Mouse (Mus musculus) myocyte (in vitro differentiated cells): Measurements from ENCODE around the gene Kcng3. TPM values are rescaled to one million over a fixed set of nuclear protein-coding genes. Genes with fewer than 3 reads are reported as not detected.

Experiments
- H3K27me3 ChIP-seq: one replicate; pipeline ENCODE4 v1.6.1; 2011; ENCODE audit not compliant: control insufficient read depth, insufficient read depth, insufficient read length
- H3K36me3 ChIP-seq: one replicate; pipeline ENCODE4 v1.6.1; 2011; ENCODE audit not compliant: control insufficient read depth, insufficient read depth
- H3K4me2 ChIP-seq: one replicate; pipeline ENCODE4 v1.6.1; 2011; ENCODE audit warnings: low read depth, control low read depth
- H3K4me3 ChIP-seq: one replicate; pipeline ENCODE4 v1.5.1; 2011; ENCODE audit warnings: mild to moderate bottlenecking, control low read depth, moderate library complexity
- H3K79me2 ChIP-seq: one replicate; pipeline ENCODE4 v1.6.1; 2011; ENCODE audit not compliant: control insufficient read depth, insufficient read depth
- H3ac ChIP-seq: one replicate; pipeline ENCODE4 v1.6.1; 2011; ENCODE audit not compliant: control insufficient read depth, insufficient read length
- CEBPB ChIP-seq: IDR thresholded peaks from 2 replicates; pipeline ENCODE4 v1.6.1; 2011; ENCODE audit warnings: mild to moderate bottlenecking, moderate library complexity; ENCODE audit not compliant: poor library complexity, insufficient read depth, severe bottlenecking
- E2F4 ChIP-seq: IDR thresholded peaks from one replicate; pipeline ENCODE4 v1.6.1; 2011; ENCODE audit warnings: mild to moderate bottlenecking, control low read depth, moderate library complexity; ENCODE audit not compliant: insufficient read depth
- MAX ChIP-seq: IDR thresholded peaks from one replicate; pipeline ENCODE4 v1.6.1; 2011; ENCODE audit warnings: low read depth, mild to moderate bottlenecking, control low read depth
- MYOD1 ChIP-seq, 3 experiments: IDR thresholded peaks; one replicate each; pipeline ENCODE4 v1.6.1; 2011; ENCODE audit warnings: control low read depth in 2 of 3, low read depth in 2 of 3, mild to moderate bottlenecking in 2 of 3, moderate library complexity in 1 of 3; ENCODE audit not compliant: insufficient read length in 2 of 3, control insufficient read depth in 1 of 3
- MYOG ChIP-seq, 3 experiments: IDR thresholded peaks; one replicate each; pipeline ENCODE4 v1.6.1; 2011; ENCODE audit warnings: control low read depth in 2 of 3, low read depth in 2 of 3, mild to moderate bottlenecking in 2 of 3; ENCODE audit not compliant: insufficient read length in 2 of 3, control insufficient read depth in 1 of 3, insufficient read depth in 1 of 3
- POLR2A ChIP-seq: IDR thresholded peaks from one replicate; pipeline ENCODE4 v1.6.1; 2011; ENCODE audit warnings: low read depth, mild to moderate bottlenecking, control low read depth, moderate library complexity; ENCODE audit not compliant: insufficient read length
- POLR2AphosphoS2 ChIP-seq: IDR thresholded peaks from one replicate; pipeline ENCODE4 v1.6.1; 2011; ENCODE audit warnings: low read depth, control low read depth; ENCODE audit not compliant: insufficient read length
- REST ChIP-seq: IDR thresholded peaks from one replicate; pipeline ENCODE4 v1.6.1; 2011; ENCODE audit warnings: mild to moderate bottlenecking, control low read depth, moderate library complexity; ENCODE audit not compliant: insufficient read depth, insufficient read length
- SRF ChIP-seq: IDR thresholded peaks from one replicate; pipeline ENCODE4 v1.6.1; 2011; ENCODE audit warnings: low read depth; ENCODE audit not compliant: control insufficient read depth, insufficient read length
- TCF12 ChIP-seq: IDR thresholded peaks from one replicate; pipeline ENCODE4 v1.6.1; 2011; ENCODE audit warnings: mild to moderate bottlenecking, control low read depth; ENCODE audit not compliant: poor library complexity, insufficient read depth, severe bottlenecking
- TCF3 ChIP-seq: IDR thresholded peaks from one replicate; pipeline ENCODE4 v1.6.1; 2011; ENCODE audit warnings: low read depth, control low read depth; ENCODE audit not compliant: insufficient read length
- USF1 ChIP-seq: IDR thresholded peaks from one replicate; pipeline ENCODE4 v1.6.1; 2011; ENCODE audit warnings: low read depth, mild to moderate bottlenecking, control low read depth, moderate library complexity
- polyA plus RNA-seq: library from polyadenylated mRNA; unstranded; fragments of >200 nt; fragmentation: generic; extraction: Trizol; gene quantifications from one replicate; pipeline ENCODE4 v1.2.1, GENCODE M21; 2012; ENCODE audit warnings: missing spikeins

Gene Kcng3
- polyA plus RNA-seq, 1 experiment: not detected

DNA sequence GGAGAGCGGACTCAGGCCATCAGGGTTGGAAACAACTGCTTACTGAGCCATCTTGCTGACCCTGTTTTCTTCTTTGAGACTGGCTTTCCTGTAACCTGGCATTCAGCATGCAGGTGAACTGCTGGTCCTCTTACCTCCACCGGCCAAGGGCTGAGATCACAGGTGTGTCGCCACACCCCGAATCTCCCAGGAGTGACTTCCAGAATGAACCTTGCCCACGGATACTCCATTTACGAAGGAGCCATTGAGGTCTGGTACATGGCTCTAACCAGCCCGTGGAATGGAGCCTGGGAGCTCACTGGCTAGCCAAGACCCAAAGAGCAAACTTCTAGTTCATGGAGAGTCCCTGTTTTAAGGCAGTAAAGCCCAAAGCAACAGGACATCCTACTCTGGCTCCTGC lies 15.7 kb upstream of the Kcng3 start:
- Histone ChIP-seq H3K36me3 (no peaks in the 10 kb centered on the region), H3K79me2 (no peaks in the 10 kb centered on the region)
- TF ChIP-seq CEBPB: no peak
- TF ChIP-seq TCF12: no peak
- no peak for TF ChIP-seq REST
- TF ChIP-seq MYOD1 (IDR thresholded peaks at IDR 0.05; ENCODE audit: control insufficient read depth in 1 of 3, insufficient read length in 2 of 3, low read depth in 2 of 3): no peak
- TF ChIP-seq POLR2AphosphoS2: no peak
- TF ChIP-seq E2F4: no peak
- no peak for TF ChIP-seq TCF3
- no peak for TF ChIP-seq SRF
- no peak for TF ChIP-seq MAX
- no peak for TF ChIP-seq USF1
- no peak for TF ChIP-seq MYOG (IDR thresholded peaks at IDR 0.05; ENCODE audit: control insufficient read depth in 1 of 3, insufficient read depth in 1 of 3, insufficient read length in 2 of 3, low read depth in 2 of 3)

DNA sequence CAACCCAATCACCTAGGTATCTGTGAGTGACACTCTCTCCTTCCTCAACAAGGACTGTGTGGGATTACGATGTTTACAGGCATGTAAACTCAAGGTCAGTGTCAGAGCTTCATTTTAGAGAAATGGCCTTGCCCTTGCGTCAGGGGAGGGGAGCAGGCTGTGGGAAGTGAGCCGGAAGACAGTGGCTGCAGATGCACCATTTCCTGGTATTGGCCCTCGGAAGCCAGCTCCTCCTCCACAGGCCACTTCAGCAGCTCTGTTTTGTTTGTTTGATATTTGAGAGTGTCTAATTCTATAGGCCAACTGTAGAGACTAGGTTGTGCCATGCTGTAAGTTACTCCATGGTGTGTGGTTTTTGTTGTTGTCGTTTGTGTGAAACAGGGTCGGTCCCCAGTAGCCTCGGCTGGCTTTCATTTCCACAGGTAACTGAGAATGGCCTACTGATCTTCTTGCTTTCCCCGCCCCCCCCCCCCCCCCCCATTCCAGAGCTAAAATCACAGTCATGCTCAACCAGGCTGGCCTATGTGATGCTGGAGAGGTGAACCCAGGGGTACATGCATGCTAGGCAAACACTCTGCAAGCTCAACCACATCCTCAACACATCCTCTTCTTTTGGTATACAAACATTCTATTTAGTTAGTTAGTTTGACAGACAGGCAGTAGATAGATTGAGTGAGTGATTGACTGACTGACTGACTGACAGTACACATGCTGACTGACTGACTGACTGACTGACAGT lies 14.9 kb upstream of the Kcng3 start:
- Histone ChIP-seq H3K27me3 (no peaks in the 10 kb centered on the region), H3K4me3 (no peak overlapping the region), H3K36me3 (no peaks in the 10 kb centered on the region), H3ac (no peak overlapping the region), H3K4me2 (no peak overlapping the region), H3K79me2 (no peaks in the 10 kb centered on the region)
- TF ChIP-seq CEBPB (no peak), POLR2AphosphoS2 (no peak), MYOD1 (IDR thresholded peaks at IDR 0.05; ENCODE audit: control insufficient read depth in 1 of 3, insufficient read length in 2 of 3, low read depth in 2 of 3) (no peak), MYOG (IDR thresholded peaks at IDR 0.05; ENCODE audit: control insufficient read depth in 1 of 3, insufficient read depth in 1 of 3, insufficient read length in 2 of 3, low read depth in 2 of 3) (no peak), USF1 (no peak), MAX (no peak), TCF3 (no peak), E2F4 (no peak), SRF (no peak), TCF12 (no peak), POLR2A (no peak), REST (no peak)

More for the DNA sequence above, 15.7 kb upstream of the Kcng3 start:
- no peaks in the 10 kb centered on the region for H3K27me3 ChIP-seq
- no peak overlapping the region for H3K4me3 ChIP-seq
- H3ac ChIP-seq: no peak overlapping the region
- no peak overlapping the region for H3K4me2 ChIP-seq

DNA sequence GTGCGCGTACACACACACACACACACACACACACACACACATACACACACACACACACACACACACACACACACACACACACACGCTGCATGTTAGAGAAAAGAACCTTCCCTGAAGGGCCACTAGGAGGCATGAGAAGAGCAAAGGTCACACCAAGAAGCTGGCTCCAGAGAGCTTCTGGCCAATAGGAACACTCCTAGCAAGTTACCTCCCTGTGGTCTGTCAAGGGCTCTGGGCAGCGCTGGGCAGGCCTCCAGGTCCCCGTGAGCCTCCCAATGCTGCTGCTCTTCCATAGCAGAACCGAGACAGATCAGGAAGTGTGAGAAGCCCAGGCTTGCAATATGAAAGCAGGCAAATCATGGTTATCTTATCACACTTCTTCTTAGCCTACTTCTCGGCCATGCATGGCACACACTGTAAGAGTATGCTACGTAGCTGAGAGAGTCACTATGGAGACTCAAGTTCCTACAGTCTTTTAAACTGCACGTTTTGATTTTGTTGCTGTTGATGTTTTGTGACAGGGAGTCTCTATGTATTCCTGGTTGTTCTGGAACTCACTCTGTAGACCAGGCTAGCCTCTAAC lies 13.6 kb upstream of the Kcng3 start:
- Histone ChIP-seq H3K4me2 (no peak overlapping the region), H3K36me3 (no peaks in the 10 kb centered on the region), H3K79me2 (no peaks in the 10 kb centered on the region), H3K27me3 (no peaks in the 10 kb centered on the region), H3K4me3 (no peak overlapping the region), H3ac (no peak overlapping the region)
- no peak for TF ChIP-seq SRF
- no peak for TF ChIP-seq MYOD1 (IDR thresholded peaks at IDR 0.05; ENCODE audit: control insufficient read depth in 1 of 3, insufficient read length in 2 of 3, low read depth in 2 of 3)
- no peak for TF ChIP-seq CEBPB
- TF ChIP-seq TCF12: no peak
- no peak for TF ChIP-seq POLR2AphosphoS2
- no peak for TF ChIP-seq USF1
- no peak for TF ChIP-seq REST
- no peak for TF ChIP-seq MYOG (IDR thresholded peaks at IDR 0.05; ENCODE audit: control insufficient read depth in 1 of 3, insufficient read depth in 1 of 3, insufficient read length in 2 of 3, low read depth in 2 of 3)
- no peak for TF ChIP-seq POLR2A
- no peak for TF ChIP-seq E2F4
- no peak for TF ChIP-seq MAX

DNA sequence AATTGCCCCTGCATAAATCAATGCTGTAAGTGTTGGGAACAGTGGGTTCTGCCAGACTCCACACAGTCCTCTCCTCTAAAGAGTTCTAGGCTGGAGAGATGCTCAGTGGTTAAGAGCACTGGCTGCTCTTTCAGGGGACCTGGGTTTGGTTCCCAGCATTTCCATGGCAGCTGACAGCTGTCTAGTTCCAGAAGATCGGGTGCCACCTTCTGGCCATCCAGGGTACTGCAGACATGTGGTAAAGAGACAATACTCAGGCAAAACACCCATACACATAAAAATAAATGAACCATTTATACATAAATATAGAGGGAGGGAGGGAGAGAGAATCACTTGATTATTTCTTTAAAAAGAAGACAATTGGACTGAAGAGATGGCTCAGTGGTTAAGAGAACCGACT lies 5.7 kb upstream of the Kcng3 start:
- Histone ChIP-seq H3K27me3 (peaks cover 3% of the 10 kb centered on the region), H3K4me2 (no peak overlapping the region)
- TF ChIP-seq E2F4 (no peak), POLR2A (no peak), POLR2AphosphoS2 (no peak), CEBPB (no peak)

DNA sequence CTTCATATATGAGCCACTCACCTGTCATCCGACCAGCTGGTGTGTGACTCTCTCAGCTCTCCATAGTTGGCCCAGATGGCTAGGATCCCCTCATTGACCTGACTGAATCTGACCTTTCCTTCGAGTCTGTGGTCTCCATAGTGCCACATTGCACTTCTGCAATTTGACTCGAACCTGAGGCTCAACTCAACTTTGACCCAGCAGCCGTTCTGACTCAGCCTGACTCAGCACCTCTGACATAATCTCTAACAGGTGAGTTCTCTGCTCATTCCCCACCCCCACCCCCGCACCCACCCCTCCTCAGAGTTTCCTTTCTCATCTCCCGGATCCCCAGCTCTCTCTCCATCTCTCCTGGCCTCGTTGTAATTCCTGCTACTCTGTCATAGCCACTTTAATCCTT lies 4.7 kb upstream of the Kcng3 start:
- no peak overlapping the region for H3ac ChIP-seq
- no peaks in the 10 kb centered on the region for H3K79me2 ChIP-seq
- no peak for TF ChIP-seq USF1
- TF ChIP-seq MAX: no peak
- no peak for TF ChIP-seq E2F4
- no peak for TF ChIP-seq CEBPB
- no peak for TF ChIP-seq MYOG (IDR thresholded peaks at IDR 0.05; ENCODE audit: control insufficient read depth in 1 of 3, insufficient read depth in 1 of 3, insufficient read length in 2 of 3, low read depth in 2 of 3)
- no peak for TF ChIP-seq TCF3
- no peak for TF ChIP-seq TCF12
- no peak for TF ChIP-seq POLR2AphosphoS2
- TF ChIP-seq REST: no peak
- no peak for TF ChIP-seq POLR2A
- no peak for TF ChIP-seq MYOD1 (IDR thresholded peaks at IDR 0.05; ENCODE audit: control insufficient read depth in 1 of 3, insufficient read length in 2 of 3, low read depth in 2 of 3)
- no peak for TF ChIP-seq SRF
- H3K36me3 ChIP-seq: no peaks in the 10 kb centered on the region
- H3K4me2 ChIP-seq: no peak overlapping the region
- H3K27me3 ChIP-seq: peaks cover 13% of the 10 kb centered on the region
- no peak overlapping the region for H3K4me3 ChIP-seq

More for the DNA sequence above, 5.7 kb upstream of the Kcng3 start:
- Histone ChIP-seq H3K4me3 (no peak overlapping the region), H3K36me3 (no peaks in the 10 kb centered on the region), H3K79me2 (no peaks in the 10 kb centered on the region), H3ac (no peak overlapping the region)
